Mouse (Mus musculus) CD4-positive naive resting alpha-beta T cell, adult 76 days (primary cell): ENCODE data around the gene Ttc21b. TPM values are rescaled to one million over a fixed set of nuclear protein-coding genes. Genes with fewer than 3 reads are reported as not detected.

Experiments used
- total RNA-seq: library from RNA; stranded (reverse); gene quantifications from one replicate; pipeline ENCODE4 v1.2.4, GENCODE M21; 2023

The Ttc21b gene
- 6.2 TPM for total RNA-seq

DNA sequence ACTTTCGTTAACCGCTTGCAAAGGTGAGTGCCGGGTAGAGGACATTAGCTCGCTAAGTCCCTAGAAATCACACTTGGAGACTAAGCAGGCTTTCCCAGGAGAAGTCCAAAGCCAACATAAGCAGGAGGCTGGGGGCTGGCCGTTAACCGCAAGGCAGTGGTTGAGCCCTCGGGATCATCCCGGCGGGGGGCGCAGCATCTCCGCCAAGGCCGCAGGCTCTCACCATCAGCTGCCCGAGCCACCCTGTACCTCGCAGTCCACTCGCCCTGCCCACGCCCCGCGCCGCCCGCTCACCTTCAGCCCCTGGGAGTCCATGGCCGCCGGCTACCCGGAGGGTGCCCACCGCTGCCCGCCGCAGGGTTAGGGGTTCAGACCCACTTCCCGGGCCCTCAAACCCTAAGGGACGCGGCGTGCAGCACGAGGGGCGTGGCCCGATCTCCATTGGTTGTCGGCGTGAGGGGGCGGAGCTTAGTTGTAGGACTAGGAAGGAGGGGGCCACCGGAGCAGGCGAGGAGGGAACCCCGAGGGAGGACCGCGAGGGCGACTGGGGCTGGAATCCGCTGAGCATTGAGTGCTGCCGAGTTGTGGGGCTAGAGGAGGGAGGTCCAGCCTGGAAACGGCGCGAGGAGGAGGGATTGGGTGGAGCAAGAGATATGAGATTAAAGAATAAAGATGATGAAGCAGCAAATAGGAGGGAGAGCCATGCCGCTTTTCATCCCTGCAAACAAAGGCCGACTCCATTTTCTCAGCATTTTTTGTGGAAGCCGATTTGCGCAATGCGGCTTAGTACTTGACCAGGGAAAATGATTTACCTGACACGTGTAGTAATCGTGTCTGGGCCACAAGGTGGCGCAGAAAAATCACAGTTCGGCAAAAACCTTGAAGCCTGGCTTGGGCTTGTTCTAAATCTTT, at the start of gene Ttc21b:
Gene Ttc21b, minus strand, starts transcription at position 398 of the 912 bp plus-strand sequence.

Other genes with a start within 250 kb of the Ttc21b start
- 0.35 TPM for gene Galnt3, start 131.6 kb downstream of the Ttc21b start, total RNA-seq
- gene Scn1a, start 184.2 kb upstream of the Ttc21b start, total RNA-seq = not detected